Mouse (Mus musculus) forebrain, embryonic 15.5 days (tissue): ENCODE results near the gene 9930022D16Rik. TPM values are rescaled to one million over a fixed set of nuclear protein-coding genes. Genes with fewer than 3 reads are reported as not detected.

Source experiments
- ATAC-seq: fragments of 200-750 bp; cut with Nextera tagmentation; replicated peaks from 2 replicates; pipeline ENCODE4 v1.8.0; 2017; ENCODE audit warnings: mild to moderate bottlenecking, moderate TSS enrichment, moderate library complexity
- H3K27ac ChIP-seq: fragments of 300-500 bp; sonication (generic); replicated peaks from 2 replicates; pipeline ENCODE4 v1.5.1; 2015; ENCODE audit warnings: mild to moderate bottlenecking, inconsistent platforms
- H3K27me3 ChIP-seq: fragments of 300-500 bp; sonication (generic); 2 replicates; pipeline ENCODE4 v1.6.1; 2015; ENCODE audit warnings: inconsistent platforms
- H3K36me3 ChIP-seq: fragments of 300-500 bp; sonication (generic); 2 replicates; pipeline ENCODE4 v1.6.1; 2015; ENCODE audit warnings: mild to moderate bottlenecking, inconsistent platforms
- H3K4me1 ChIP-seq: fragments of 300-500 bp; sonication (generic); 2 replicates; pipeline ENCODE4 v1.6.1; 2015; ENCODE audit warnings: inconsistent platforms
- H3K4me2 ChIP-seq: fragments of 300-500 bp; sonication (generic); replicated peaks from 2 replicates; pipeline ENCODE4 v1.6.1; 2015; ENCODE audit warnings: mild to moderate bottlenecking, inconsistent platforms
- H3K4me3 ChIP-seq: fragments of 300-500 bp; sonication (generic); 2 replicates; pipeline ENCODE4 v1.5.1; 2015; ENCODE audit warnings: mild to moderate bottlenecking, inconsistent platforms
- H3K9ac ChIP-seq: fragments of 300-500 bp; sonication (generic); replicated peaks from 2 replicates; pipeline ENCODE4 v1.6.1; 2015; ENCODE audit warnings: mild to moderate bottlenecking, inconsistent platforms
- H3K9me3 ChIP-seq: fragments of 300-500 bp; sonication (generic); 2 replicates; pipeline ENCODE4 v1.6.1; 2016; ENCODE audit warnings: inconsistent platforms
- WGBS: fragments of 180-500 bp; shearing (Covaris S2); methylation state at CpG from one replicate; pipeline ENCODE4 v1.1.7; 2015; ENCODE audit warnings: mixed read lengths; 5-methylcytosine and 5-hydroxymethylcytosine counted together
- polyA plus RNA-seq: library from polyadenylated mRNA; unstranded; fragments of >200 nt; fragmentation: Nextera tagmentation; extraction: Ambion mirVana; gene quantifications from 2 replicates; pipeline ENCODE4 v1.2.1, GENCODE M21; 2015

The 9930022D16Rik gene
- polyA plus RNA-seq = not detected in 2 replicates

DNA sequence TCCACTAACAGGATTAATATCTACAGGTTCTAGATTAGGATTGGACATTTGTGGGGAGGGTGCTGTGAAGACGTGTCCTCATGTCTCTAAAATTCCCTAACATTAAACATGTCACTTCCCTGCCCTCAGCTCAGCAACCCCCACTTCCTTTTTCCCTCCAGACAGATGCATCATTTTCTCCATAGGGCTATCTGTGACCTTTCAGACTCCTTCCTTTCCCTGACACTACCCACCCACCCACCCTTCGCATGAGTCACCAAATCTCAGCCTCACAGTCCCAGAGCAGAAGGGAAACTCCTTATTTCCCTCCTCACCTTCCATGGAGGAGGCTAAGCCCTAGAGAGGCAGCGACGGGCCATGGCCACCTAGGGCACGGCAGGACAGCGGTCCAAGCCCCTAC is at the start of gene 9930022D16Rik:
TSS of gene 9930022D16Rik (plus strand) at position 301 of the 400 bp plus-strand sequence.
- no peaks in the 10 kb centered on the region for H3K36me3 ChIP-seq
- ATAC-seq = no peak
- H3K4me3 ChIP-seq = no peak within 1 kb of the TSS
- H3K27ac ChIP-seq = no peak within 1 kb of the TSS
- no peaks in the 10 kb centered on the region for H3K4me1 ChIP-seq
- WGBS = 93% methylated on average over 6 of the region's 6 CpGs
- no peaks in the 10 kb centered on the region for H3K9me3 ChIP-seq
- H3K4me2 ChIP-seq = no peak within 1 kb of the TSS
- H3K27me3 ChIP-seq = no peaks in the 10 kb centered on the region
- H3K9ac ChIP-seq = no peak within 1 kb of the TSS

- peaks cover 78% of the 10 kb centered on the region for H3K4me1 ChIP-seq
- 55% methylated on average over 2 of the region's 2 CpGs for WGBS
- ATAC-seq = no peak
Observed at GRCm38 (mm10) chr11:109364337-109364736, 49.4 kb upstream of the 9930022D16Rik start.

DNA sequence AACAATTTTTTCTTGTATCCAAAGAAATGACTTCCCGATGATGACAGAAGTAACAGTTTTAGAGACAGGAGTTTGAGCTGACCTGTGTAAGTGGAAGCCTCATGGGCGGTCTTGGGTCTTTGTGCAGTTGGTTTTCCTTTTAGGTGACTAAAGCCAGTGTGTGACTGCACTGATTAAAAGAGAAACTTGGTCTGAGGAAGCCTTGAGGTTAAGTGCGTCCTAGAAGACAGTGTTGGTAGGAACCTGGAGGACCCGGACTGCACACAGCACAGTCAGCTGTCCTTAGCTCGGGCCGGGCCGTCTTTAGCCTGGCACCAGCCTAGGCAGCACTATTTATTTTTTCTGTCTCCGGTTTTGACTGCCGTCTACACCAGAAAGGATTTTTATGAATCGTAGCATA is 48.8 kb upstream of the 9930022D16Rik start:
- ATAC-seq = no peak
- H3K4me1 ChIP-seq = peaks cover 73% of the 10 kb centered on the region
- H3K4me3 ChIP-seq = peak overlapping the region; percentile 77
- H3K27me3 ChIP-seq = no peaks in the 10 kb centered on the region
- WGBS = 86% methylated on average over 10 of the region's 10 CpGs
- H3K4me2 ChIP-seq = peak overlapping the region; percentile 88
- H3K36me3 ChIP-seq = peaks cover 18% of the 10 kb centered on the region; the same call in 1 of the 2 replicates
- no peak overlapping the region for H3K27ac ChIP-seq
- 0 out of 2 replicates have a peak overlapping the region, but pooled peaks have one; percentile 20 for H3K9ac ChIP-seq
- no peaks in the 10 kb centered on the region for H3K9me3 ChIP-seq

More at GRCm38 (mm10) chr11:109364337-109364736, 49.4 kb upstream of the 9930022D16Rik start:
- Histone ChIP-seq H3K9me3 (no peaks in the 10 kb centered on the region), H3K9ac (peak overlapping the region; percentile 20; the same call in 1 of the 2 replicates), H3K36me3 (peaks cover 17% of the 10 kb centered on the region; the same call in 1 of the 2 replicates), H3K27ac (no peak overlapping the region), H3K4me2 (peak overlapping the region; percentile 88), H3K4me3 (peak overlapping the region; percentile 77), H3K27me3 (no peaks in the 10 kb centered on the region)

GRCm38 (mm10) chr11:109365818-109366217 is 47.9 kb upstream of the 9930022D16Rik start:
- WGBS = 93% methylated on average over 5 of the region's 5 CpGs
- Histone ChIP-seq H3K36me3 (peaks cover 18% of the 10 kb centered on the region; the same call in 1 of the 2 replicates), H3K9me3 (no peaks in the 10 kb centered on the region), H3K4me3 (no peak overlapping the region), H3K27ac (no peak overlapping the region), H3K27me3 (no peaks in the 10 kb centered on the region), H3K9ac (no peak overlapping the region), H3K4me1 (peaks cover 64% of the 10 kb centered on the region), H3K4me2 (no peak overlapping the region)
- no peak for ATAC-seq

GRCm38 (mm10) chr11:109366802-109367579 is 46.7 kb upstream of the 9930022D16Rik start:
- Histone ChIP-seq H3K9me3 (no peaks in the 10 kb centered on the region), H3K4me2 (no peak overlapping the region), H3K27me3 (no peaks in the 10 kb centered on the region), H3K27ac (no peak overlapping the region), H3K9ac (no peak overlapping the region), H3K4me3 (no peak overlapping the region), H3K36me3 (peaks cover 18% of the 10 kb centered on the region; the same call in 1 of the 2 replicates), H3K4me1 (peaks cover 52% of the 10 kb centered on the region)
- 89% methylated on average over 15 of the region's 15 CpGs for WGBS
- no peak for ATAC-seq

DNA sequence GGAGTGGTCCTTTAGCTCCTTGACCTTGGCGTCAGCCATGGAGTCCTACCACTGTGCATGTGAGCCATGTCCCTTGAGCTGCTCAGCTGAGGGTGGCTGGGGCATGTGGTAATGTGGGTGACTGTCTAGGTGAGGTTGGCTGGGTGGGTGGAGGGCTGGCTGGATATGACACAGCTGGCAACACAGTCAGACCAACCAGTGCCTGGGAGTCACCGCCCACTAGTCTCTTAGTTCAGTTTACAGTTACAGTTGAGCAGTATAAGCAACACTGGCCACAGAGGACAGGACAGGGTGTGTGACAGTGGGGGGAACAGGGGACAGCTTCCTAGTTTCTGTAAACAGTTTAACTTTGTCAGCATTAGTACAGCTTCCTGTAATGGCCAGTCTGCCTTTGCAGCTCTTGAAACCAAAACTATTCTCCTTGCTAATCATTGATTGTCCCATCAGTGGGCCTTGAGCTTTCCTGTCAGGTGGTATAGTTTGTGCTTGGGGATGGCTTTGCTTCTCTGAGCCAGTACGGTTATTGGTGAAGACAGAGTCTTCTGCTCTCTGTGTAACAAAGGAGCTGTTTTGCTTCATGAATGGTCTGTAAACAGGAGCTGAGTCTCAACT is 44.6 kb upstream of the 9930022D16Rik start:
- H3K4me1 ChIP-seq = peaks cover 43% of the 10 kb centered on the region
- no peak for ATAC-seq
- H3K4me3 ChIP-seq = no peak overlapping the region
- peaks cover 18% of the 10 kb centered on the region; the same call in 1 of the 2 replicates for H3K36me3 ChIP-seq
- H3K4me2 ChIP-seq = no peak overlapping the region
- no peak overlapping the region for H3K9ac ChIP-seq
- H3K9me3 ChIP-seq = no peaks in the 10 kb centered on the region
- 95% methylated on average over 3 of the region's 3 CpGs for WGBS
- H3K27ac ChIP-seq = no peak overlapping the region
- no peaks in the 10 kb centered on the region for H3K27me3 ChIP-seq

DNA sequence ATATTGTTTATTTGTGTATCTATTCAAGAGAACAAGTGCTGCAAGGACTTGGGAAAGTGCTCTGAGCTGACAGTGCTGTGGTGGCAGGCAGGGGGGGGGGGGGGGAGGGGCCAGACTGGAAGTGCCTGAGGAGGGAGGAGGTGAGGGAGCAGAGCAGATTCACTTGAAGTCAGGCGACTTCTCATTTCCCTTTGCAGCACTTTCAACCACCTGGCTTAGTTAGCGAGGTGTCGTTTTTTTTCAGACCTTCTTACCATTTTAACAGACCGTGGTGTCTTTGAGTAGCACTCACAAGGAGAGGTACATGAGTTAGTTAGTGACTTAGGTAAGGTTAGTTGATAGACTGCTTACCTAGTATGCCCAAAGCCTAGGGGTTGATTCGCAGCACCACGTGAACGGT is 38.3 kb upstream of the 9930022D16Rik start:
- Histone ChIP-seq H3K36me3 (no peaks in the 10 kb centered on the region), H3K4me1 (peaks cover 27% of the 10 kb centered on the region), H3K27me3 (no peaks in the 10 kb centered on the region), H3K9ac (no peak overlapping the region), H3K4me2 (no peak overlapping the region), H3K27ac (no peak overlapping the region), H3K9me3 (no peaks in the 10 kb centered on the region), H3K4me3 (no peak overlapping the region)
- ATAC-seq = no peak
- WGBS = 81% methylated on average over 7 of the region's 7 CpGs

DNA sequence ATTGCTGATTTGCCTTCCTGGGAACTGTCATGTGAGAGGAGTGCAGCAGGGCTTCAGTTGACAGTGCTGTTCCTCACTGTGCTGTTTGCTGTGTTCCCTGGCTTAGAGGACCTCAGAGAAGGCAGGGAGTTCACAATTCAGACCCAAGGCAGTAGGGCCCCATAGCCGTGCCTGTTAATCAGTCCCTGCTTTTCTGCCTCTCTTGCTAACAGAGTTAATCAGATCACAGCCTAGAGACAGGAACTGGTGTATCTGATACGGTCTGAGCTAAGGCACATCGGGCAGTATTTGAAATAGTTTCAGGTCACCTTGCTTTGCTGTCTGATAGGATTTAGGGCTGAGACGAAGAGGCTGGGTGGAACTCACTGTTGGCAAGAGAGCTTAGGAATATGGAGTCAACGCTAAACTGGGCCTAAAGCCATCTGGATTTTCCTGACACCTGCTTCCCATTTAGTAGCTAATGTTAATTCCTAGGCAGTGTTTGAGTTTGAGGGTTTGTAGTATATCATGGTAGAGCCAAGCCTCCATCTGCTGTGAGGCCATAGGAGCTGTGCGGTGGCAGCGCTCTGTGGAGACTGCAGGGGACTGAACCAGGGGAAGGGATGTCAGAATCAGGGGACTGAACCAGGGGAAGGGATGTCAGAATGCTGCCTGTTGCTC is 37.1 kb upstream of the 9930022D16Rik start:
- WGBS = 39% methylated on average over 7 of the region's 7 CpGs
- no peaks in the 10 kb centered on the region for H3K27me3 ChIP-seq
- ATAC-seq = peak; percentile 66
- H3K9ac ChIP-seq = no peak overlapping the region
- H3K36me3 ChIP-seq = no peaks in the 10 kb centered on the region
- H3K4me2 ChIP-seq = no peak overlapping the region
- no peaks in the 10 kb centered on the region for H3K9me3 ChIP-seq
- H3K27ac ChIP-seq = peak overlapping the region; percentile 6; the same call in 1 of the 2 replicates
- peaks cover 27% of the 10 kb centered on the region for H3K4me1 ChIP-seq
- no peak overlapping the region for H3K4me3 ChIP-seq

GRCm38 (mm10) chr11:109377477-109377876 is 36.2 kb upstream of the 9930022D16Rik start:
- H3K4me3 ChIP-seq = no peak overlapping the region
- H3K36me3 ChIP-seq = no peaks in the 10 kb centered on the region
- no peaks in the 10 kb centered on the region for H3K9me3 ChIP-seq
- no peak overlapping the region for H3K4me2 ChIP-seq
- peaks cover 27% of the 10 kb centered on the region for H3K4me1 ChIP-seq
- peak overlapping the region; percentile 11; the same call in 1 of the 2 replicates for H3K9ac ChIP-seq
- H3K27me3 ChIP-seq = no peaks in the 10 kb centered on the region
- no peak overlapping the region for H3K27ac ChIP-seq
- peak; percentile 71 for ATAC-seq
- WGBS = 26% methylated on average over 10 of the region's 10 CpGs

DNA sequence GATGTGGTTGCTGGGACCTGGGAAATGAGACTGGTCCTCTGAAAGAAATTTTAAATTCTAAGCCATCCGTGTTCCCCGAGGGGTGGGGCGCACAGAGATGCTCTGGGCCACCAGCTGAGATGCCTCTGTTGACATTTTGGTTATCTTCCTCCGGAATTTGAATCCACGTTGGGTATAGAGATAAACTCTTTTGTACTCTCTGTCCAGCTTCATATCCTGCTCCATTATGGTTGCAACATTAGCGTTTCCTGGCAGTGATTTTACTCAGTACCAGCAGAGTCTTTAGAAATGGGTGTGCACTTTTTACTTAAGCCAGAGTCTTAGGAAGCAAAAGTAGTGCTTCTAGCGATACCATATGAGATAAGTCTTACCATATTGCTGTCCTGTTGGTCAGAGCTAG is 35.7 kb upstream of the 9930022D16Rik start:
- no peak for ATAC-seq
- WGBS = 61% methylated on average over 7 of the region's 7 CpGs
- Histone ChIP-seq H3K4me2 (no peak overlapping the region), H3K9me3 (no peaks in the 10 kb centered on the region), H3K9ac (no peak overlapping the region), H3K4me3 (no peak overlapping the region), H3K4me1 (peaks cover 27% of the 10 kb centered on the region), H3K27me3 (no peaks in the 10 kb centered on the region), H3K27ac (no peak overlapping the region), H3K36me3 (no peaks in the 10 kb centered on the region)

GRCm38 (mm10) chr11:109380662-109381061 is 33.1 kb upstream of the 9930022D16Rik start:
- no peak overlapping the region for H3K9ac ChIP-seq
- H3K4me3 ChIP-seq = no peak overlapping the region
- H3K9me3 ChIP-seq = no peaks in the 10 kb centered on the region
- H3K27ac ChIP-seq = no peak overlapping the region
- no peak for ATAC-seq
- peaks cover 23% of the 10 kb centered on the region for H3K4me1 ChIP-seq
- 73% methylated on average over 5 of the region's 5 CpGs for WGBS
- H3K36me3 ChIP-seq = no peaks in the 10 kb centered on the region
- no peaks in the 10 kb centered on the region for H3K27me3 ChIP-seq
- no peak overlapping the region for H3K4me2 ChIP-seq

GRCm38 (mm10) chr11:109385296-109385695 is 28.4 kb upstream of the 9930022D16Rik start:
- Histone ChIP-seq H3K4me2 (no peak overlapping the region), H3K4me3 (no peak overlapping the region), H3K27ac (no peak overlapping the region), H3K9ac (no peak overlapping the region), H3K4me1 (no peaks in the 10 kb centered on the region), H3K36me3 (no peaks in the 10 kb centered on the region), H3K9me3 (no peaks in the 10 kb centered on the region), H3K27me3 (no peaks in the 10 kb centered on the region)
- 88% methylated on average over 8 of the region's 8 CpGs for WGBS
- no peak for ATAC-seq
